Mouse (Mus musculus): ENCODE results near the gene Scnn1a. TPM values are rescaled to one million over a fixed set of nuclear protein-coding genes. Genes with fewer than 3 reads are reported as not detected.

Gene Scnn1a
- polyA plus RNA-seq, 1 experiment from 2014 or later: 1.8 TPM

- Histone ChIP-seq H3K4me2 (no peak overlapping the region), H3K36me3 (ENCODE audit: insufficient read depth) (peaks cover 2% of the 10 kb centered on the region), H3K27me3 (ENCODE audit: insufficient read depth, low read length) (peaks cover 20% of the 10 kb centered on the region), H3K4me3 (ENCODE audit: low read depth, low read length) (no peak overlapping the region), H3K27ac (ENCODE audit: low read depth) (no peak overlapping the region), H3K4me1 (ENCODE audit: insufficient read depth) (peaks cover 13% of the 10 kb centered on the region), H3K9ac (no peak overlapping the region), H3K9me3 (ENCODE audit: low read depth, low read length) (no peaks in the 10 kb centered on the region)
- TF ChIP-seq CTCF (IDR thresholded peaks at IDR 0.05; ENCODE audit: low read depth): no peak
- ATAC-seq (ENCODE audit: insufficient read depth) (no peak), DNase-seq (peak; percentile 32)
- WGBS: 23% methylated on average over 7 of the region's 7 CpGs
Measured at GRCm38 (mm10) chr6:125317077-125317476, 3.4 kb upstream of the Scnn1a start.

- 0 out of 2 replicates have a peak overlapping the region, but pooled peaks have one; percentile 54 for H3K27ac ChIP-seq (ENCODE audit: low read depth)
- DNase-seq: peak; percentile 32
- no peak overlapping the region for H3K4me3 ChIP-seq (ENCODE audit: low read depth, low read length)
- H3K9ac ChIP-seq: no peak overlapping the region
- TF ChIP-seq CTCF (IDR thresholded peaks at IDR 0.05; ENCODE audit: low read depth): no peak
- H3K36me3 ChIP-seq (ENCODE audit: insufficient read depth): no peaks in the 10 kb centered on the region
- H3K4me1 ChIP-seq (ENCODE audit: insufficient read depth): peaks cover 10% of the 10 kb centered on the region
- H3K27me3 ChIP-seq (ENCODE audit: insufficient read depth, low read length): peaks cover 24% of the 10 kb centered on the region
- H3K9me3 ChIP-seq (ENCODE audit: low read depth, low read length): no peaks in the 10 kb centered on the region
- no peak for ATAC-seq (ENCODE audit: insufficient read depth)
- 43% methylated on average over 15 of the region's 15 CpGs for WGBS
- H3K4me2 ChIP-seq: no peak overlapping the region
Measured at GRCm38 (mm10) chr6:125318981-125319918, 1.2 kb upstream of the Scnn1a start.

GRCm38 (mm10) chr6:125319919-125320296 lies 551 bp upstream of the Scnn1a start:
- Histone ChIP-seq H3K9ac (no peak overlapping the region), H3K27me3 (ENCODE audit: insufficient read depth, low read length) (peaks cover 24% of the 10 kb centered on the region), H3K36me3 (ENCODE audit: insufficient read depth) (no peaks in the 10 kb centered on the region), H3K4me3 (ENCODE audit: low read depth, low read length) (no peak overlapping the region), H3K9me3 (ENCODE audit: low read depth, low read length) (no peaks in the 10 kb centered on the region), H3K4me2 (no peak overlapping the region), H3K4me1 (ENCODE audit: insufficient read depth) (peaks cover 8% of the 10 kb centered on the region; the same call in 1 of the 2 replicates), H3K27ac (ENCODE audit: low read depth) (no peak overlapping the region)
- no peak for TF ChIP-seq CTCF (IDR thresholded peaks at IDR 0.05; ENCODE audit: low read depth)
- DNase-seq: no peak
- ATAC-seq (ENCODE audit: insufficient read depth): no peak

- Histone ChIP-seq H3K4me1 (ENCODE audit: insufficient read depth) (peaks cover 8% of the 10 kb centered on the region; the same call in 1 of the 2 replicates), H3K9me3 (ENCODE audit: low read depth, low read length) (no peaks in the 10 kb centered on the region), H3K27me3 (ENCODE audit: insufficient read depth, low read length) (peaks cover 24% of the 10 kb centered on the region), H3K9ac (no peak overlapping the region), H3K4me3 (ENCODE audit: low read depth, low read length) (no peak overlapping the region), H3K4me2 (0 out of 2 replicates have a peak overlapping the region, but pooled peaks have one; percentile 4), H3K36me3 (ENCODE audit: insufficient read depth) (no peaks in the 10 kb centered on the region), H3K27ac (ENCODE audit: low read depth) (no peak overlapping the region)
- TF ChIP-seq CTCF (IDR thresholded peaks at IDR 0.05; ENCODE audit: low read depth): no peak
- 11% methylated on average over 26 of the region's 26 CpGs for WGBS
- no peak for DNase-seq
- ATAC-seq (ENCODE audit: insufficient read depth): no peak
Measured at GRCm38 (mm10) chr6:125321114-125321855, 826 bp downstream of the Scnn1a start.

GRCm38 (mm10) chr6:125322794-125323193 lies 2.3 kb downstream of the Scnn1a start:
- Histone ChIP-seq H3K4me2 (0 out of 2 replicates have a peak overlapping the region, but pooled peaks have one; percentile 16), H3K36me3 (ENCODE audit: insufficient read depth) (no peaks in the 10 kb centered on the region), H3K27ac (ENCODE audit: low read depth) (no peak overlapping the region), H3K9ac (no peak overlapping the region), H3K4me3 (ENCODE audit: low read depth, low read length) (no peak overlapping the region), H3K9me3 (ENCODE audit: low read depth, low read length) (no peaks in the 10 kb centered on the region), H3K27me3 (ENCODE audit: insufficient read depth, low read length) (peaks cover 24% of the 10 kb centered on the region), H3K4me1 (ENCODE audit: insufficient read depth) (peaks cover 8% of the 10 kb centered on the region; the same call in 1 of the 2 replicates)
- ATAC-seq (ENCODE audit: insufficient read depth) (peak; percentile 25; the same call in 1 of the 2 replicates), DNase-seq (peak; percentile 27)
- WGBS: 47% methylated on average over 13 of the region's 13 CpGs
- no peak for TF ChIP-seq CTCF (IDR thresholded peaks at IDR 0.05; ENCODE audit: low read depth)

DNA sequence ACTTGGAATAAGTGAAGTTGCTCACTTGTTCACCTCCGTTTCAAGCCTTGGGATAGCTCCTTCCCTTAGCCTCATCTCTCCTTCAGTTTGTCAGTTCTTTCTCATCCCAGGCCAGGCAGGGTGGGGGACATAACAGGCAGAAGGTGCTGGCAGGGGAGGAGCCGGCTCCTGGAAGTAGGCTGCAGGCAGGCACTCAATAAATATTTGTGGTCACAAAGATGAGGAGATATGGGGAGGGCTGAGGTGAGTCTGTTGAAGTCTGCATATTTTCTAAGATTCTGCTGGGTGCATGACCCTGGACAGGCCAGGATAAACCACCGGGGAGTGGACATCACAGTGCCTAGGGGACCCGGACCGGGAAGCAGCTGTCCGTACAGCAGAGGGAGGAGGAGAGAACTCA lies 3.1 kb downstream of the Scnn1a start:
- Histone ChIP-seq H3K4me3 (ENCODE audit: low read depth, low read length) (no peak overlapping the region), H3K27ac (ENCODE audit: low read depth) (no peak overlapping the region), H3K9ac (no peak overlapping the region; the same call in 1 of the 2 replicates), H3K36me3 (ENCODE audit: insufficient read depth) (no peaks in the 10 kb centered on the region), H3K4me1 (ENCODE audit: insufficient read depth) (peaks cover 8% of the 10 kb centered on the region; the same call in 1 of the 2 replicates), H3K4me2 (no peak overlapping the region), H3K27me3 (ENCODE audit: insufficient read depth, low read length) (peaks cover 24% of the 10 kb centered on the region), H3K9me3 (ENCODE audit: low read depth, low read length) (no peaks in the 10 kb centered on the region)
- ATAC-seq (ENCODE audit: insufficient read depth): no peak
- no peak for TF ChIP-seq CTCF (IDR thresholded peaks at IDR 0.05; ENCODE audit: low read depth)
- 43% methylated on average over 6 of the region's 6 CpGs for whole genome bisulfite sequencing
- no peak for DNase-seq

GRCm38 (mm10) chr6:125325337-125325736 lies 4.9 kb downstream of the Scnn1a start:
- 40% methylated on average over 6 of the region's 6 CpGs for WGBS
- DNase-seq (no peak), ATAC-seq (ENCODE audit: insufficient read depth) (no peak)
- H3K9ac ChIP-seq: no peak overlapping the region
- H3K27me3 ChIP-seq (ENCODE audit: insufficient read depth, low read length): peaks cover 21% of the 10 kb centered on the region
- no peak overlapping the region for H3K27ac ChIP-seq (ENCODE audit: low read depth)
- H3K4me1 ChIP-seq (ENCODE audit: insufficient read depth): peaks cover 11% of the 10 kb centered on the region
- TF ChIP-seq CTCF (IDR thresholded peaks at IDR 0.05; ENCODE audit: low read depth): no peak
- no peak overlapping the region for H3K4me3 ChIP-seq (ENCODE audit: low read depth, low read length)
- no peaks in the 10 kb centered on the region for H3K9me3 ChIP-seq (ENCODE audit: low read depth, low read length)
- H3K4me2 ChIP-seq: no peak overlapping the region
- H3K36me3 ChIP-seq (ENCODE audit: insufficient read depth): no peaks in the 10 kb centered on the region

All from lung, embryonic 14.5 days (tissue).